Mouse (Mus musculus) cortical plate, adult 2 months (tissue): ENCODE results near the gene Gm5134. TPM values are rescaled to one million over a fixed set of nuclear protein-coding genes. Genes with fewer than 3 reads are reported as not detected.

Experiments
- H3K27ac ChIP-seq: fragments of 200-500 bp; 2 replicates; pipeline ENCODE4 v1.5.1; 2012; ENCODE audit warnings: low read length, control low read depth, inconsistent platforms; ENCODE audit not compliant: insufficient read depth
- H3K4me1 ChIP-seq: fragments of 200-500 bp; 2 replicates; pipeline ENCODE4 v1.6.1; 2011; ENCODE audit warnings: low read length; ENCODE audit not compliant: control insufficient read depth, insufficient read depth
- H3K4me3 ChIP-seq: fragments of 200-500 bp; 2 replicates; pipeline ENCODE4 v1.5.1; 2011; ENCODE audit warnings: mild to moderate bottlenecking, low read length, control low read depth; ENCODE audit not compliant: insufficient read depth
- CTCF ChIP-seq: fragments of 200-500 bp; IDR thresholded peaks from 2 replicates; pipeline ENCODE4 v1.5.1; 2011; ENCODE audit warnings: mild to moderate bottlenecking, control low read depth, low read length; ENCODE audit not compliant: insufficient read depth; ENCODE audit errors: extremely low read depth
- POLR2A ChIP-seq: fragments of 200-500 bp; IDR thresholded peaks from 2 replicates; pipeline ENCODE4 v1.6.1; 2011; ENCODE audit warnings: mild to moderate bottlenecking, low read length, control low read depth; ENCODE audit not compliant: insufficient read depth; ENCODE audit errors: extremely low read depth
- polyA plus RNA-seq: library from polyadenylated mRNA; depleted of rRNA; stranded (reverse); fragments of >200 nt; gene quantifications from 2 replicates; pipeline ENCODE4 v1.2.3, GENCODE M21; 2012

Gene Gm5134
- polyA plus RNA-seq, 1 experiment = 0.08 TPM

DNA sequence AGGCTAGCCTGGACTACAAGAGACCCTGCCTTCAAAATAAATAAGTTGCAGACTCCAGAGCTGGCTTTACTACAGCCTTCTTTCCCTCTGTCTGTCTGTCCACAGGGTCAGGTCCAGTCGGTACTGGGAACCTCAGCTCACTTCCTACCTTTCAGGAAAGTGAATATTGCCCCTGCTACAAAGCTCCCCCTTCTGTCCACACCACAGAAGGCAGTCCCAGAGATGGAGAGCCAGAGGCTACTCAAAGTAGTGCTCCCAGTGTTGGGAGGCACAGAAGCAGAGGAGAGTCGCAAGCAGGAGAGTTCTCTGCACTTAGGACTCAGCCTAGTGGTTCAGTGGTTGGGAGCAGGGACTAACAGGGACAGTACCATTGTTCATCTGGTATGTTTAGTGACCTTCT is 30.0 kb upstream of the Gm5134 start:
- no peak for TF ChIP-seq POLR2A
- TF ChIP-seq CTCF = no peak
- no peak overlapping the region for H3K27ac ChIP-seq

GRCm38 (mm10) chr10:75926396-75926795 is 27.9 kb upstream of the Gm5134 start:
- no peak overlapping the region for H3K27ac ChIP-seq
- no peak overlapping the region for H3K4me3 ChIP-seq
- H3K4me1 ChIP-seq = no peaks in the 10 kb centered on the region
- TF ChIP-seq CTCF (no peak), POLR2A (no peak)

More for the DNA sequence above, 30.0 kb upstream of the Gm5134 start:
- no peak overlapping the region for H3K4me3 ChIP-seq
- no peaks in the 10 kb centered on the region; the same call in 1 of the 2 replicates for H3K4me1 ChIP-seq

DNA sequence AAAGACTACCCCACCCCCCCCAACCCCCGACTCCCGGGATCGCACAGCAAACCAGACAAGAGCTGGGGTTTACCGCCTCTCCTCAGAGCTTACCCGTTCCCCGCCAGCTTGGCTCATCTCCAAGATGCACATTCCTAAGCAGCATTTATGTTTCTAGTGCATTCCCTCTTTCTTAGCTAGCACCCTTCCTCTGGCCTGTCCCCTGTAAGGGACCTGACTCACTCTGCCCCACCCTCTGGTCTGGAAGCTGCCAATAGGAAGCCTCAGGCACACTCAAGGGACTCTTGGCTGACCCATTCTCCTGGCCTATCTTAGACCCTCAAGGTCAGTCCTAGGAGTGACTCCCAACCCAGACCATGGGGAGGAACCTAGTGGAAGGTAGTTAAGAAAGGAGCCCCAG is 24.0 kb upstream of the Gm5134 start:
- Histone ChIP-seq H3K4me1 (no peaks in the 10 kb centered on the region), H3K4me3 (no peak overlapping the region), H3K27ac (no peak overlapping the region)
- TF ChIP-seq CTCF (no peak), POLR2A (no peak)

GRCm38 (mm10) chr10:75931311-75931710 is 23.0 kb upstream of the Gm5134 start:
- no peak overlapping the region for H3K4me3 ChIP-seq
- no peak overlapping the region for H3K27ac ChIP-seq
- no peaks in the 10 kb centered on the region for H3K4me1 ChIP-seq
- TF ChIP-seq POLR2A (no peak), CTCF (no peak)

- H3K27ac ChIP-seq = no peak overlapping the region
- peaks cover 4% of the 10 kb centered on the region for H3K4me1 ChIP-seq
- H3K4me3 ChIP-seq = peak overlapping the region; percentile 27
- TF ChIP-seq POLR2A (no peak), CTCF (no peak)
These were observed 22.1 kb upstream of the Gm5134 start for GRCm38 (mm10) chr10:75932081-75932678.

- H3K4me1 ChIP-seq = peaks cover 4% of the 10 kb centered on the region
- H3K4me3 ChIP-seq = peak within 1 kb of the TSS; percentile 27
- TF ChIP-seq CTCF = no peak
- no peak for TF ChIP-seq POLR2A
- H3K27ac ChIP-seq = no peak within 1 kb of the TSS
These were observed 21.4 kb upstream of the Gm5134 start, which contains the start of gene Chchd10 for GRCm38 (mm10) chr10:75932891-75933290. TSS of gene Chchd10 (plus strand) at chr10:75933130.

GRCm38 (mm10) chr10:75934991-75935390 is 19.3 kb upstream of the Gm5134 start:
- peak overlapping the region; percentile 77; the same call in 1 of the 2 replicates for H3K4me3 ChIP-seq
- TF ChIP-seq POLR2A (no peak), CTCF (no peak)
- peaks cover 4% of the 10 kb centered on the region for H3K4me1 ChIP-seq
- H3K27ac ChIP-seq = no peak overlapping the region

GRCm38 (mm10) chr10:75935680-75936541 is 18.4 kb upstream of the Gm5134 start, which contains the start of gene Mmp11:
TSS of gene Mmp11 (minus strand) at chr10:75936496.
- Histone ChIP-seq H3K4me3 (peak within 1 kb of the TSS; percentile 77), H3K4me1 (peaks cover 4% of the 10 kb centered on the region), H3K27ac (peak within 1 kb of the TSS; percentile 98)
- TF ChIP-seq CTCF (no peak), POLR2A (peak; percentile 98)

GRCm38 (mm10) chr10:75936909-75937667 is 17.2 kb upstream of the Gm5134 start:
- H3K4me1 ChIP-seq = peaks cover 4% of the 10 kb centered on the region
- peak overlapping the region; percentile 77 for H3K4me3 ChIP-seq
- no peak overlapping the region for H3K27ac ChIP-seq
- TF ChIP-seq CTCF (no peak), POLR2A (peak; percentile 36; the same call in 1 of the 2 replicates)
